Mouse (Mus musculus) urinary bladder, postnatal 14 days (tissue): ENCODE data around the gene Lrtm2.

Experiments used
- DNase-seq: peaks from one replicate; pipeline ENCODE4 v3.0.0; 2021; ENCODE audit warnings: low spot score

Lrtm2 gene

GRCm38 (mm10) chr6:119276713-119277112 is 53.9 kb downstream of the Lrtm2 start:
- DNase-seq: no peak
